ENCODE assay signal across 18 mouse cellular contexts in genomic region chr11:77927837-77928236, GRCm38 (mm10). TPM values are rescaled to one million over a fixed set of nuclear protein-coding genes. Genes with fewer than 3 reads are reported as not detected.
"Had no signal": no experiment of that assay in that cellular context is flagged by ENCODE, and none has a peak within 500 bp of the region (broad histone marks: within the 10 kb centered on the region; RNA-seq: fewer than 3 reads in every experiment).

No protein-coding gene starts in this region.

- DNase-seq: kidney, postnatal 10 days; lung, embryonic 14.5 days; lung, postnatal 14 days; retina, postnatal 1 day; right cerebral cortex, postnatal 4 days; spleen, adult 18-20 months; thymus, adult 2 months; thymus, postnatal 25 days had no signal

- H3K36me3 ChIP-seq: limb, embryonic 15.5 days; liver, embryonic 12.5 days; neural tube, embryonic 13.5 days; stomach, embryonic 15.5 days had no signal

- H3K27ac ChIP-seq: left cerebral cortex, adult 2 months; limb, embryonic 15.5 days; liver, embryonic 12.5 days; macrophage; neural tube, embryonic 13.5 days; stomach, embryonic 15.5 days had no signal

- H3K4me3 ChIP-seq: left cerebral cortex, adult 2 months; limb, embryonic 15.5 days; liver, embryonic 12.5 days; megakaryocyte, embryonic 14.5 days; neural tube, embryonic 13.5 days; stomach, embryonic 15.5 days had no signal

- H3K9ac ChIP-seq: limb, embryonic 15.5 days; liver, embryonic 12.5 days; lung, embryonic 14.5 days; neural tube, embryonic 13.5 days; stomach, embryonic 15.5 days had no signal

- H3K4me2 ChIP-seq: limb, embryonic 15.5 days; liver, embryonic 12.5 days; lung, embryonic 14.5 days; midbrain, embryonic 11.5 days; neural tube, embryonic 13.5 days; stomach, embryonic 15.5 days had no signal

- H3K9me3 ChIP-seq: limb, embryonic 15.5 days; liver, embryonic 12.5 days; neural tube, embryonic 13.5 days; stomach, embryonic 15.5 days had no signal

- ATAC-seq: liver, embryonic 12.5 days; midbrain, embryonic 16.5 days had no signal

RNA-seq across cellular contexts. Expression of gene Sez6, which starts 2.8 kb away (rescaled TPM):
- polyA plus RNA-seq: kidney, embryonic 14.5 days; macrophage had no signal

RNA-seq across cellular contexts. Expression of gene Pipox, which starts 33.9 kb away (rescaled TPM):
- polyA plus RNA-seq: macrophage had no signal
